Mouse (Mus musculus): ENCODE measurements at regions not wholly inside any gene's neighbourhood (a gene's known extent, or its start where the extent isn't known, plus 50 kb on each side); places are given as distances from the start of the nearest gene placed in this dataset.
"Not testable (repeated sequence)": the region's sequence is repeated elsewhere in the genome, so short reads cannot be mapped to it uniquely, and the experiment has no call there.

DNA sequence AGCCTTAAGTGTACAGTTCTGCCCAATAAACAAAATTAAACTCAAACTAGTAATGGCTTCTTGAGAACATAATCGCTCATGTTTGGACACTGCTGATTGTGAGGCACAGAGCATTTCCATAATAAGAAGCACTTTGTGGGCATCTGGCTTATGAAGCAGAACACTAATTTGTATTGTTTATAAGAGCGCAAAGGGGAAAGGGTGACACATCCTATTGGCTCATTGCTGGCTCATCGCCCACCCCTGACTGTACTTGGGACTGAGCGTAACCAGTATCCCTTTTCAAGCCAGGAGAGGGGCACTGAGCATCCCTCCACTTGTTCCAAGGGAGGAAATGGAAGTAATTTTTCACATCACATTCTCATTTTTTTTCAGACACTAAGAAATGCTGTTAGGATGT lies 288.0 kb downstream of the Sfmbt2 start:
- no peak for DNase-seq (ENCODE audit: low read depth)

- DNase-seq (ENCODE audit: low read depth): not testable (repeated sequence)
These were observed 297.6 kb downstream of the Sfmbt2 start for GRCm38 (mm10) chr2:10667915-10668314.

GRCm38 (mm10) chr2:10670423-10671298 lies 300.4 kb downstream of the Sfmbt2 start:
- no peak for DNase-seq (ENCODE audit: low read depth)

DNA sequence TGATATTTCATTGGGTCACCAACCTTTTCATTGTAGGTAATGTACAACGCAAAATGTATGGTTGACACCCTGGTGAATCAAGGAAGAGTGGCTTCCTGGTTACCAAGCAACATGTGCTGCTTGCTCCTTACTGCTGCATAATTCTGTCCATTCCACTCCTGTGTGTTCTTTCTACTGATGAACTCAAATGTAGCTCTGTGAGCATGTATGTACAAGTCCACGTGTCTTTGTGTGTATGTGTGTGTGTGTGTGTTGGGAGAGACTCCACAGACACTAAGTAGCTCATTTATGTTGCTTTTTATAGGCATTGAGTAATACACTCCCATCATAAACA lies 301.0 kb downstream of the Sfmbt2 start:
- no peak for DNase-seq (ENCODE audit: low read depth)

GRCm38 (mm10) chr2:10672196-10672595 lies 301.9 kb downstream of the Sfmbt2 start:
- no peak for DNase-seq (ENCODE audit: low read depth)

DNA sequence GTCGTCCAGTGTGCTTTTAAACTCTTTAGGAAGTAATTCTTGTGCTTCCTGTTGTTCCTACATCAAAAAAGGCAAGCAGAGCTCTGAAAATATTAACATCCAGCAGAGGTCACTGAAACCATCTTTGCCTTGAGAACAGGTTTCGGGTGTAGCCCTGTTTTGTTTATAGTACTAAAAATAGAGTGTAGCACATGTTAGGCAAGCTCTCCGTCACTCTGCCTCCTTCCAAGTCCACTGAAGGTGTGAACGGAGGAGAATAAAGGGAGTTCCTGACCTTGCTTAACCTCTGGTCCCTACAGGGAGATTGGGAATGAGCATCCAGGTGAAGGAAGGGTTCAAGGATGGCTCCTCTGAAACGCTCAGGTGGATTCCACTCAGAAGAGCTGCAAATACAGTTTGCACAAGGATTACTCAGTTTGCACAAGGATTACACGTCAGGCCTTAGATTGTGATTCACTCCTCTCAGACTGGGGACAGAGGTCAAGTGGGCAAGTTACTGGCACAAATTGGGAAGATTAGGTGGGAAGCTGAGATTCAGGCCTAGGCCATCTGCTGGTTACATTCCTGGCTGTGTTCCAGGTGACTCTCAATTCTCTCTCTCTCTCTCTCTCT lies 304.5 kb downstream of the Sfmbt2 start:
- DNase-seq (ENCODE audit: low read depth): no peak

DNA sequence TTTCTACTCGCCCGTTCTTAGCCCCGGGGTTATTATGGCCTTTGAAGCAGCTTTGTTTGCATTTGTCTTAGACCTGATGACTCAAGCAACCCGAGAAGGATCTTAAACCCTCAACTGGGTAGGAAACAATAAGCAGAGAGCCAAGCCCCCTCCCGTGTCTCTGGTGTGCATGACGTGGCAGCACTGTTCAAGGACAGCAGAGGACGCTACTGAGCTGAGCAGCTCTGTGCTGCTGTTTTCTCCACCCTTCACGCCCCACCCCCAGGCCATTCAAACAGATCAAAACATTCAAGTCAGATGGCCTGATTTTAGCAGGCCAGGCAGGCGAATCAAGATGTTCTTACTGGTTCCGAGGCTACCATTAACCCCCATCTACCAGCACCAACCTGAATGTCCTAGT lies 331.1 kb downstream of the Sfmbt2 start:
- DNase-seq (ENCODE audit: low read depth): no peak

DNA sequence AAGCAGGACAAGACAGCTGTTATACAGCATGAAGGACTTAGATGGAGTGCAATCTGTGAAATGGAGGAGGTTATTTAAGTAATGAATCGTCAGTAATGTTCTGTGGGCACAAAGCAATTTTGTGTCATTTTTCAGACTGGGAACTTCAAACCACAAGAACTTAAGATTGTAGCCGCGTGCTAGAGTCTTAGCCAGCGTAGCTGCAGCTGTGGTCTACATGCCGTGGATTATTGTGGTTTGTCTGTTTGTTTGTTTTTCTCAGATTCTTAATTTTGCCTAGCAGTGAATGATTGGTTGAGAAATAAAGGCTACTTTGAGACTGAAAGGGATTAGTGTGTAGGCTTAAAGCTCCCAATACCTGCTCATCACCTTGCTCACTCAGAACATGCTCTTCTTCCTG lies 348.1 kb downstream of the Sfmbt2 start:
- DNase-seq (ENCODE audit: low read depth): no peak

GRCm38 (mm10) chr2:10734337-10734736 lies 364.0 kb downstream of the Sfmbt2 start:
- not testable (repeated sequence) for DNase-seq (ENCODE audit: low read depth)

DNA sequence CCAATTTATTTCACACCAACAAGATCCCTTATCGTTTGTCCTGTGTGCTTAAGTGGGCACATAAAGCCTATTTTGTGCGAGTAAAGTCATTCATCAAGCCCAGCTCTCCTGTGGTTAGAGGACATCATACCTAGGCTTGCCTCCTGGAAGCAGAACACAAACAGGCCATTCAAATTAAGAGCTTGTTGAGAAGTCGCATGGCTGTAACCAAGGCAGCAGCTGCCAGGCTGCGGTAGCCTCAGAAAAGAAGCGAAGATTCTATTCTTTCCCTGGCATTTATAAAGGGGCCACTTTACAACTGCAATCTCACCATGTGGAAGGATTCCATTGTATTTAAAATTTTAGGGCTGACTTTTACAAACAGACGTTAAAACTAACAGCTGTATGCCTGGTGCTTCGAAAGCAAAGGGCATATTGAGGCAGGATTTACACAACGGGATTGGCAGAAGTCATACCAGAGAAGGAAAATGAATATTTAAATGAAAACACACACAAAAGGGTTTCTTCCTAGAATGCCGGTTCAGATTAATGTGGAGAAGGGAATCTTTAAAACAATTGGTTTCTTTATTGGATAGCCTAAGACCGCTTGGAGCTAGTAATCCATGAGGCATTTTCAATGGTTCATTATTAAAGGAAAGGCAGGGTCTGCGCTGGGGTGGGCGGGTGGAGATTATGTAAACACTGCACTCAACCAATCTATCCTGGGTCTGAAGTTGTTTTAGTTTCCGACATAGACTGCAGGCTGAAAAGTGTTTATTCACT lies 366.6 kb downstream of the Sfmbt2 start:
- no peak for DNase-seq (ENCODE audit: low read depth)

DNA sequence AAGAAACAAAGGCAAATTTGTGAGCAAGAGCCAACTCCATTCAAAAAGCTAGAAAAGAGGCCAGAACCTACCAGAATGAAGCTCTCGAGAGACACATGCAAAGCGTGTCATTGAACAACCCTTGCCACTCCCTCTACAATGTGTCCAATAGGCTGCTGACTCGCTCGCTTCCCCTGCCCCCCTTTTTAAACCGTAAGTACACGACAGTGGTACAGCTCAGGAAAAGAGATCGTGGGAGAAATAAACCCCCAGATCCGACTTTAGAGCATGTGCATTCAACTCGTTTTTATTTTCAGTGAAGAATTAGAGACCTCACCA lies 367.1 kb downstream of the Sfmbt2 start:
- no peak for DNase-seq (ENCODE audit: low read depth)

GRCm38 (mm10) chr2:10745127-10745526 lies 374.8 kb downstream of the Sfmbt2 start:
- no peak for DNase-seq (ENCODE audit: low read depth)

- DNase-seq (ENCODE audit: low read depth): no peak
These were observed 385.1 kb downstream of the Sfmbt2 start for GRCm38 (mm10) chr2:10755375-10755774.

DNA sequence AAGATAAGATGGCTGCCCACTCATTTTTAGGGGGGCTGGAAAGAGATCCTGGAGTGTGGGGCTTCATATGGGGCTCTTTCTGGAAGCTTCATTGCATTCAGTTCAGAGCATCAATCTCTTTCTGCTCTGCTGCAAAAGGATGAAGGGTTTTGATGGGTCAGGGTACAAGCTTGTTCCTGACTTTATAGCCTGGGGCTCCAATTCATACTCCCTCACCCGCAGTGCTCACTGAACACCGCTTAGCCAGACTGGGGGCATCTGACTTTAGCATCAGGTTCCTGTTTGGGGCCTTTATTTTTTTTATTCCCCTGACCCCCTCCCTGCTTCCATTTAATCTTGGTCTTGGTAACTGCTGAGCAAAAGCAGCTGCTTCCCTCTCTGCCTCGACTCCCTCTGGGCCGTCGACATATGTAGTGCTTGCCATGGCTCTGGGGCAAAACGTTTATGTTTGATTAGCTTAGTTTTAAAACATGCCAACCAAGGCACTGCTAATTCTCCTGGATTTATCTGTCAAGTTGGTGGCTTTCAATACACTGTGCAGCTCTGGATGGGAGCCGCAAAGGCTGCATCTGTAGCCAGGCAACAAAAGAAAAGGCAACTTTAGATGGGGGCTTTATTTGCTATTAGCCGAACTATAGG lies 387.0 kb downstream of the Sfmbt2 start:
- no peak for DNase-seq (ENCODE audit: low read depth)

GRCm38 (mm10) chr2:10757886-10758285 lies 387.6 kb downstream of the Sfmbt2 start:
- no peak for DNase-seq (ENCODE audit: low read depth)

DNA sequence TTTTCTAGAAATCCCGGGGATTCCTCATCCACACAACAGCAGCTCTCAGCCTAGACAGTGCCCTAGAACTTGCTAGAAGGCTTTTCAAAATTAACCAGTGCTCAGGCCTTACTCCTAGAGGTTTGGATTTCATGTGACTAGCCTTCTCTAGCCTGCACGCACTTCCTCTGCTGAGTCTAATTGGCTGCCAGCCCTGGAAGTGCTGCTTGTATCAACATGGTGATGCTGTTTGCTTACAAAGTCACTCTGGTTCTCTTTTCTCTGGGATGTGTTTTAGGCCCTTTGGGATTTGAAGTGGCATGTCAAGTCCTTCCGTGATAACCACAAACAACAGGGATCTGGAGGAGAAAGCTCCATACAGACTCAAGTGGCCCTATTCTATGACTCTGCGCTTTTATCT lies 391.9 kb downstream of the Sfmbt2 start:
- DNase-seq (ENCODE audit: low read depth): no peak

DNA sequence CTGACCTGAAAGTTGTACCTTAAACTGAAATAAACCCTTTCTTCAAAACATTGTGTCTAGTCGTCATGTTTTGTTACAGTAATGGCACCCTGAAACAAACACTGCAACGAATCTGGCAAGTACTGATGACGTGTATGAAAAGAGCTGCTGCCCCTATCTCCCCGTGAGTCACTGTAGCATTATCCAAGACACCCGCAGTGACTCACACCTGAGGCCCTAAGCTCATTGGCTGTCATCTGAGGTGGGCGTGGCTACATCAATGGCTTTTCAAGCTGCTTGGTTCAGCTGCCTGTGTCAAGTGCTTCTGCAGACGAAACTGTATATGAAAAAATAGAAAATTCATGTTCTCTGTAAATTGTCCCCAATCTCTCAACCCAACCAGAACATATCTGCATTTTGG lies 388.8 kb upstream of the Prkcq start:
- no peak for DNase-seq (ENCODE audit: low read depth)

GRCm38 (mm10) chr2:10783594-10783993 lies 388.3 kb upstream of the Prkcq start:
- DNase-seq (ENCODE audit: low read depth): no peak

DNA sequence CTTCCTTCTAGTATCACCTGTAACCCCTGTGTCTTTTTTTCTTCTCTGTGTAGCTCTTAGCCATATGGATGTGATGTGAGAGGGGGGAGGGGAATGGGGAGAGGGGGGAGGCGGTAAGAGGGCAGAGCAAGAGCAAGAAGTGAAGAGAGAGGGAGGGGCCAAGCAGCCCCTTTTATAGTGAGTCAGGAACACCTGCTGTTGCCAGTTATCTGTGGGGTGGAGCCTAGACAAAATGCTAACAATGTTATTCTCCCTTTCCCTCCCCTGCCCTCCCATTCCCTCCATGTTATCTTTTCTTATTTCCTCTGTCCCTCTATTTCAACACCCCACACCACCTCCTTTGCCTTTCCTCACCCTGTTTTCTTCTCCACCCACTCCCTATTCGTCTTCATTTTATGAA lies 387.6 kb upstream of the Prkcq start:
- no peak for DNase-seq (ENCODE audit: low read depth)

DNA sequence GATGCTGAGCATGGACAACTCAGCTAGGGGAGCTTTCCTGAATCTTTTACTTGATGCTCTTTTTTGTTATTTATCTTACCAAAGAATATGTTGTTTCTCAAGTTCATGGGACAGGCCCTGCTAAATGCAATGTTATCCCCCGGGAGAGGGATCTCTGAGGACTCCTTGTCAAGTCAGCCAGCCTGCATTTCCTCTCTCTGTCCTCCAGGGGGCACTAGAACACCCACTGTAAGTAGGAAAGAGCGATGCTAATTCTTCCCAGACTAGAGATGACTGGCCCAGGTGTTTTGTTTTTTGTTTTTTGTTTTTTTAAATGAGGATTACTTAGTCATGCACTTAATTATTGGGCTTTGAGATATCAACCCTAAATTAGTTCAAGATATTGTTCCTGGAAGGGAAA lies 386.8 kb upstream of the Prkcq start:
- DNase-seq (ENCODE audit: low read depth): no peak

DNA sequence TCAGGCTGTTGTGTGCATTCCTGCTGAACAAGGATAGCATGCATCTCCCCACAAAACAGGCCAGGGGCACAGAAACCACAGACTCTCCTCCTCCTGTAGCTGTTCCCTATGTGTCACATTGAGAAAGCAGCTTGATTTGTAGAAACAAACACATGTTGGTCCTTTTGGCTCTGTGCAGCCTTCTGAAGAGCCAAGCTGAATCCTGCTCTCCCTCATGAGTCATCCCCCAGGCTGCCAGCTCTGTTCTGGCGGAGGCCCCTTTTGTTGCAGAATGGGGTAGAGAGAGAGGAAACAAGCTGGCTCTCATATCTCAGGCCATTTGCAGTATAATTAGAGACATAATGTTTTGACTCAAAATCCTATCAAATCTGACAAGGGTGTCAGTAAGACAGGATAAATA lies 383.4 kb upstream of the Prkcq start:
- DNase-seq (ENCODE audit: low read depth): no peak

- no peak for DNase-seq (ENCODE audit: low read depth)
These were observed 380.7 kb upstream of the Prkcq start for GRCm38 (mm10) chr2:10791233-10791632.

- no peak for DNase-seq (ENCODE audit: low read depth)
These were observed 355.5 kb upstream of the Prkcq start for GRCm38 (mm10) chr2:10816374-10816773.

Measured in gonadal fat pad, adult 2 months (tissue).